Mouse (Mus musculus) limb, embryonic 13.5 days (tissue): ENCODE results near the gene Vdr. TPM values are rescaled to one million over a fixed set of nuclear protein-coding genes. Genes with fewer than 3 reads are reported as not detected.

Source experiments
- ATAC-seq: fragments of 200-750 bp; cut with Nextera tagmentation; 2 replicates; pipeline ENCODE4 v1.8.0; 2017; ENCODE audit warnings: low read depth, moderate number of reproducible peaks, moderate TSS enrichment; ENCODE audit not compliant: low FRiP score
- H3K27ac ChIP-seq: fragments of 300-500 bp; sonication (generic); 2 replicates; pipeline ENCODE4 v1.5.1; 2015; ENCODE audit warnings: inconsistent platforms, mild to moderate bottlenecking, moderate library complexity
- H3K27me3 ChIP-seq: fragments of 300-500 bp; sonication (generic); 2 replicates; pipeline ENCODE4 v1.6.1; 2015; ENCODE audit warnings: mild to moderate bottlenecking, inconsistent platforms
- H3K36me3 ChIP-seq: fragments of 300-500 bp; sonication (generic); 2 replicates; pipeline ENCODE4 v1.6.1; 2015; ENCODE audit warnings: inconsistent platforms, mild to moderate bottlenecking, moderate library complexity
- H3K4me1 ChIP-seq: fragments of 300-500 bp; sonication (generic); 2 replicates; pipeline ENCODE4 v1.6.1; 2015; ENCODE audit warnings: inconsistent platforms
- H3K4me2 ChIP-seq: fragments of 300-500 bp; sonication (generic); replicated peaks from 2 replicates; pipeline ENCODE4 v1.6.1; 2015; ENCODE audit warnings: inconsistent platforms, mild to moderate bottlenecking, moderate library complexity
- H3K4me3 ChIP-seq: fragments of 300-500 bp; sonication (generic); 2 replicates; pipeline ENCODE4 v1.5.1; 2015; ENCODE audit warnings: moderate library complexity, mild to moderate bottlenecking, inconsistent platforms
- H3K9ac ChIP-seq: fragments of 300-500 bp; sonication (generic); 2 replicates; pipeline ENCODE4 v1.6.1; 2015; ENCODE audit warnings: mild to moderate bottlenecking, inconsistent platforms
- H3K9me3 ChIP-seq: fragments of 300-500 bp; sonication (generic); 2 replicates; pipeline ENCODE4 v1.6.1; 2016; ENCODE audit warnings: inconsistent platforms
- WGBS: fragments of 180-500 bp; shearing (Covaris S2); methylation state at CpG from one replicate; pipeline ENCODE4 v1.1.7; 2015; 5-methylcytosine and 5-hydroxymethylcytosine counted together
- polyA plus RNA-seq: library from polyadenylated mRNA; unstranded; fragments of >200 nt; fragmentation: Nextera tagmentation; extraction: Ambion mirVana; gene quantifications from 2 replicates; pipeline ENCODE4 v1.2.1, GENCODE M21; 2015

The Vdr gene
- polyA plus RNA-seq, 1 experiment from 2014 or later = 1.0 TPM

DNA sequence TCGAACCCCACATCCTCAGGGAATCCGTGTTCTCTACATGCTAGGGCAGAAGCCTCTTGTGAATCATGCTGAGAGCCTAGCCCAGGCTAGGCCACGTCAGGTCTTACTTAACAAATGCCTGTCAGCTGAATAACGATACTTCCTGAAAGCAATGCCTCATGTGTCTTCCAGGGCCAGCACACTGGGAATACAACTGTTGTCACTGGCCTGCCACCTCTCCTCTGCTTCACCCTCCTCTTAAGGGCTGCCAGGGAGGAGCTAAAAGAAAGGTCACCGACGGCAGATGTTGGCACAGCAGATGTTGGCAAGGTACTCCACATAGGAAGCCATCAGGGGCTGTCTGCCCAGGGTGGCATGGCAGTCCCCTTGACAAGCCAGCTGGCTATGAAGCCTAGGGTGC is 86.4 kb downstream of the Vdr start:
- Histone ChIP-seq H3K36me3 (peaks cover 15% of the 10 kb centered on the region; the same call in 1 of the 2 replicates), H3K4me1 (peaks cover 84% of the 10 kb centered on the region), H3K4me2 (no peak overlapping the region), H3K27me3 (no peaks in the 10 kb centered on the region), H3K9ac (peak overlapping the region; percentile 25; the same call in 1 of the 2 replicates), H3K4me3 (no peak overlapping the region), H3K27ac (0 out of 2 replicates have a peak overlapping the region, but pooled peaks have one; percentile 15), H3K9me3 (no peaks in the 10 kb centered on the region)
- WGBS = 78% methylated on average over 6 of the region's 6 CpGs
- ATAC-seq = no peak

DNA sequence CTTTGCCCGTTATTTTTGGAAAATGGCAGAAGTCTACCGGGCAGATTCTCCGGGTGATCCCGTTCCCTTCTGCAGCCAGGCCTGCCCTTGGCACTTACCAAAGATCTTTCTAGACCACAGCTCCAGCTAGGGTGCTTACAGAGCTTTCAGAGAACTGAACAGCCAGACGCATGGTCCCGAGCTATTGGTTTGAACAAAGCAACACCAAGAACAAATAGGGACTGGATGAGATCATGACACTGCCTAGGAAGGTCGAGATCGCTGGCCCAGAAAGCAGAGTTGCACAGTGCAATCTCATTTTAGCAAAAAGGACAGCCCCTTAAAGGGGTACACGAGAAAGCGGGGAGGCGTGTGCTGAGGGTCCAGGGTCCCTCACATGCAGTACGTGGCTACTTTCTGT is 87.0 kb downstream of the Vdr start:
- Histone ChIP-seq H3K36me3 (peaks cover 15% of the 10 kb centered on the region; the same call in 1 of the 2 replicates), H3K27me3 (no peaks in the 10 kb centered on the region), H3K4me1 (peaks cover 78% of the 10 kb centered on the region), H3K9me3 (no peaks in the 10 kb centered on the region), H3K4me3 (no peak overlapping the region), H3K4me2 (no peak overlapping the region), H3K9ac (no peak overlapping the region), H3K27ac (no peak overlapping the region)
- no peak for ATAC-seq
- WGBS = 88% methylated on average over 12 of the region's 12 CpGs

DNA sequence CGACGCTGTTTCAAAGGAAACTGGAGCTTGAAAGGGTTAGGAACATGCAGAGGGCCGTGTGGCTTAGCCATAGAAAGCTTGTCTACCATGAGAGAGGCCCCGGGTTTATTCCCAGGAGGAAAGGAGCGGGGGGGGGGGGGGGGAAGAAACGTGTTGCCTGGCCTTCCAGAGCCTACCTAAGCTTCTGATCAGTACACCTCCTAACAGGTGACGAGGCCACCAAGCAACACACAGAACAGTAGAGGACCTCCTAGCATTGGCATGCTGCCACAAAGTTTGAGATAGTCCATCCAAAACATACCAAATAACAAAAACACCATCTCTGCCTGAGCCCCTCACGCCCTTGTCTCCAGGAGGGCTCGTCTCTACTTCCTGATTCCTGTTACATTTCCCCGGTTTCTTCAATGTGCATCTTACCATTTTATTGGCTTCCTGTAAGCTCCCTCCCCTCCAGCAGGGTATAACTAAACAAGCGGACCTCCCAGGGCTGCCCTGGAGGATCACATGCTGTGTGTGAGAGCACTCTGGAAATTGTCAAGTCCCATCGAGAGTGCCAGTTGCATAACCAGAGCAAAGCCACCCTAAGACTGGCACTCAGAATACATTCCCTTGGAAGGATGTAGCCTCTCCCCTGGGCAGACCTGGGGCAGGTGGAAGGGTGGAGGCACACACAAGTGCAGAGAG is 87.7 kb downstream of the Vdr start:
- H3K4me1 ChIP-seq = peaks cover 72% of the 10 kb centered on the region
- H3K36me3 ChIP-seq = peaks cover 15% of the 10 kb centered on the region; the same call in 1 of the 2 replicates
- 35% methylated on average over 12 of the region's 12 CpGs for WGBS
- H3K27me3 ChIP-seq = no peaks in the 10 kb centered on the region
- no peak overlapping the region for H3K4me2 ChIP-seq
- H3K27ac ChIP-seq = no peak overlapping the region
- H3K4me3 ChIP-seq = no peak overlapping the region
- ATAC-seq = no peak
- H3K9ac ChIP-seq = no peak overlapping the region
- no peaks in the 10 kb centered on the region for H3K9me3 ChIP-seq

DNA sequence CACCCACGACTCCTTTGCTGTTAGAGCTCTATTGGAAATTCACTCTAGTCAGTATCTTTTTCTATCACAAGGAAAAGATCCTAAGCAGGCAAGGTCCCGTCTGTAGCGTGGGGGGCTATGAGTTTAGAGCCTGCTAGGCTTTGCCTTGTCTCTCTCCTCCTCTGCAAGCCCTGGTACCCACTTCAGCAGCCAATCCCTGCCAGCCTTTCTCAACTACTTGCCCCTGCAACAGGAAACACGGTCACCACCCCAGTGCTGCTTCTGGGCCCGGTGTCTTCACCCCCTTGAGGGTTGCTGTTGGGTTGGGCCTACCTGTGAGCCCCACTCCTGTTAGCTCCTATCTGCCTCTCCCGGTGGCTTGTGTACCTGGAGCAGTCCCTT is 88.5 kb downstream of the Vdr start:
- ATAC-seq = no peak
- Histone ChIP-seq H3K4me2 (no peak overlapping the region), H3K27ac (peak overlapping the region; percentile 48; the same call in 1 of the 2 replicates), H3K9ac (no peak overlapping the region), H3K4me1 (peaks cover 66% of the 10 kb centered on the region), H3K4me3 (no peak overlapping the region), H3K36me3 (peaks cover 15% of the 10 kb centered on the region; the same call in 1 of the 2 replicates), H3K9me3 (no peaks in the 10 kb centered on the region), H3K27me3 (no peaks in the 10 kb centered on the region)
- WGBS = 53% methylated on average over 6 of the region's 6 CpGs

DNA sequence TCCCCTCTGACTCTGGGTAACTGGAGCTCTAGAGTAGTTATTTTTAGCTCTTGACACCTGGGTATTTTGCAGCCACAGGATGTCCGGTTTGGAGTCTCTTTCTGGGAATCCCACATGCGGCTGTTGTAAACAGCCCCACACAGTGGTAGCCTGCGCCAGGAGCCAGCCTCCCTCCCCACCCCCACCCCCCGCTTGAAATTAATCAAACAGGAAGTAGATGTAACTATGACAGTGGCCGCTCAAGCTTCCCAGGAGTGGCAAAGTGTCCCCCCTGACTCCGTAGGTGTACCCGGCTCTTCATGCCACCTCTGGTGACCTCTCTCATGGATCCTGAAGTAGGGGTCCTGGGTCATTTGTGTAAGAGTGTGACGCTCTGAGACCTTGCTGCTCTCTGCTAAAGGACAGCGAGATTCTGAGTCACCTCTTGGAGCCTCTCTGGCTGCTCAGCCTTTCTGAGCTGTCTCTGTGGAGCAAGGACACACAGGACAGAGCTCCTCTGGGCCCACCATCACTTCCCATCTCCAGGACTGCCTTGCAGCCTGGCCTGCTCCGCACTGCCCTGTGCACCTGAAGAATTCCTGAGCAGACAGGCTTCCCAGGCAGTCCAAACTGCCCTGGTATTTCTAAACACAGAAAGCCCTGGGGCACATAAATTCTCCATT is 89.0 kb downstream of the Vdr start:
- Histone ChIP-seq H3K9me3 (no peaks in the 10 kb centered on the region), H3K9ac (peak overlapping the region; percentile 25; the same call in 1 of the 2 replicates), H3K27ac (peak overlapping the region; percentile 48; the same call in 1 of the 2 replicates), H3K27me3 (no peaks in the 10 kb centered on the region), H3K4me1 (peaks cover 61% of the 10 kb centered on the region), H3K36me3 (peaks cover 10% of the 10 kb centered on the region; the same call in 1 of the 2 replicates), H3K4me3 (no peak overlapping the region), H3K4me2 (no peak overlapping the region)
- ATAC-seq = no peak
- WGBS = 28% methylated on average over 10 of the region's 10 CpGs

DNA sequence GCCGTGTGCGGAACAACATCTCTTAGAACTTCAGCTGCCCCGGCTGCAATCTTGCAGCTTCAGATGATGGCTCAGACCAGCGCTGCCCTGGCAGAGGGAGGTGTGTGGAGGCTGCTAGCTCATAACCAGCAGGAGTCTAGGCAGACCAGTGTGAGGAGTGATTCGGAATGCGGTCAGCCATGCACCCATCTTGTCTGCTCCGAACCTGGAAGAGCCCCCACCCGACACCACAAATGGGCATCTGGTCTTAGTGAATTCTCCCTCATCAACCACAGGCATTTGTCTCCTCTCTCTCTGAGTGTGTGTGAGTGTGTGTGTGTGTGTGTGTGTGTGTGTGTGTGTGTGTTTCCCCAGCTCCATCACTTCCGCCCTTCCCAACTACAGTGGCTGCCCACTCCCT is 90.5 kb downstream of the Vdr start:
- WGBS = 78% methylated on average over 9 of the region's 9 CpGs
- H3K9ac ChIP-seq = no peak overlapping the region
- no peak for ATAC-seq
- H3K27me3 ChIP-seq = no peaks in the 10 kb centered on the region
- peaks cover 7% of the 10 kb centered on the region; the same call in 1 of the 2 replicates for H3K36me3 ChIP-seq
- H3K4me1 ChIP-seq = peaks cover 48% of the 10 kb centered on the region
- H3K9me3 ChIP-seq = no peaks in the 10 kb centered on the region
- no peak overlapping the region for H3K4me3 ChIP-seq
- no peak overlapping the region for H3K27ac ChIP-seq
- no peak overlapping the region for H3K4me2 ChIP-seq

DNA sequence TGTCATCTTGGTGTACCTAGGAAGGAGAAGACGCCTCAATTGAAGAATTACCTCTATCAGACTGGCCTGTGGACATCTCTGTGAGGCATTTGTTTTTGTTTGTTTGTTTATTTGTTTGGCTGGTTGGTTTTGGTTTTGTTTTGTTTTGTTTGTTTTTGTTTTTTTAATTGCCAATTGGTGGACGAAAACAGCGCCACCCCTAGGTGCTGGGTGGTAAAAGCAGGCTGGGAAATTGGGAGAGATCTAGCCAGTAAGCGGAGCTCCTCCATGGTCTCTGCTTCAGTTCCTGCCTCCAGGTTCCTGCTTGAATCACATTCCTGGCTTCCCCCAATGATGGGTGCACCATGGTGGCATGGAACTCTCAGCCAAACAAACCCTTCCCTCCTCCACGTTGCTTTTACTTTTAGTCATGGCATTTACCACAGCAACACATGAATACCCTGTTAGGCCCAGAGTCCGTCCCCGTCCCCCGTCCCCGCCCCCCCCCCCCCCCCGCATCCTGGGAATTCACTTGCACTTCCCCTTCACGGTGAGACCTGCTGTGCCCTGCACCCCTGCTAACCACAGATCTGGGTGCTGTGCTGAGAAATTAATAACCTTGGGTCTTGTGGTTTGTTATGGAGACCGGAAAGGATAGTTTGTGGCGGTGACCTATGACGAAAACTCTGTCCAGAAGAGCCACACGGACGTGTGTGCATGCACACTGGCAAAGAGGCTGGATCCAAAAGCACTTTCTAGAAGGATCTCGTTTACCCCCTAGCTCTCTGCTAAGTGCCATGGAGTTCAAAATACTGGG is 94.0 kb downstream of the Vdr start:
- 95% methylated on average over 15 of the region's 17 CpGs for WGBS
- Histone ChIP-seq H3K4me1 (peaks cover 42% of the 10 kb centered on the region), H3K9me3 (no peaks in the 10 kb centered on the region), H3K27ac (no peak overlapping the region), H3K4me2 (no peak overlapping the region), H3K27me3 (no peaks in the 10 kb centered on the region), H3K9ac (no peak overlapping the region), H3K4me3 (no peak overlapping the region), H3K36me3 (0 out of 2 replicates have a peak, but pooled peaks cover 1% of the 10 kb centered on the region)
- no peak for ATAC-seq

DNA sequence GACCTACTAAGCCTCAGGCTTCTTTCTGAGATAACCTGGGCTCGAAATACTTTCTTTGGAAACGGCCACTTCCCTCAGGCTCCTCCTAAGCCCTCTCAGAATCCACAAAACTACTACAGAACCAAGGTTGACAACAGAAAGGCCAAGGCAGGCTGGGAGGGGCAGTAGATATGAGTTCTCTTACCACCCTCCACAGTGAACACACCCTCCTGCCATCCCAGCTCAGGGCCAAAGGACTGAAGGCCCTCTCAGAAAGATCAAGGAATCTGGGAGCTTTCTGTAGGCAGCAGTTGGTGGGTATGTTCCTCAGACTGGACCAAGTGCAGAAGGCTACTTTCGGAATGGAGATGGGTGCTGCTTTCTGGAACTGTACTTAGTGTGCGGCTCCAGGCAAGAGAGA is 95.2 kb downstream of the Vdr start:
- no peak overlapping the region for H3K9ac ChIP-seq
- H3K4me1 ChIP-seq = peaks cover 31% of the 10 kb centered on the region
- H3K4me3 ChIP-seq = no peak overlapping the region
- peaks cover 13% of the 10 kb centered on the region for H3K36me3 ChIP-seq
- H3K27me3 ChIP-seq = no peaks in the 10 kb centered on the region
- H3K27ac ChIP-seq = no peak overlapping the region
- ATAC-seq = no peak
- H3K4me2 ChIP-seq = no peak overlapping the region
- WGBS = 89% methylated on average over 4 of the region's 4 CpGs
- no peaks in the 10 kb centered on the region for H3K9me3 ChIP-seq

DNA sequence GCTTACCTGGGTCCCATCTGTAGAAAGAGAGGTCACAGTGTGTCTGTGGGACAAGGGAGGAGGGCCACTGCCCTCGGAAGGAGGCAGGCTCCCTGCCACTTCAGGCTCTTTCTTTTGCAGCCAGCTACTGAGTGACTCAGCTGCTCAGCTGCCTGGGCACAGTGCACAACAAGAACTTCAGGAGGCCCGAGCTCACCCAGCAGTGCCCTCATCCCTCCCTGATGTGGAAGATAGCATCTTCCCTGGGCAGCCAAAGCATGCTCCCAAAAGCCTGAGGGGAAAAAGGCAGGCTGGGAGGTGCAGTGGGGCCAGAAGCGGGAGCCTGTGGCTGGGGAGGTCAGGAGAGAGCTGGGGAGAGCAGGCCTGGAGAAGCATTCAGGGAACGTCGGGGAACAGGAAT is 95.7 kb downstream of the Vdr start:
- Histone ChIP-seq H3K4me2 (no peak overlapping the region), H3K9ac (peak overlapping the region; percentile 5; the same call in 1 of the 2 replicates), H3K27me3 (no peaks in the 10 kb centered on the region), H3K4me3 (no peak overlapping the region), H3K4me1 (peaks cover 31% of the 10 kb centered on the region), H3K36me3 (peaks cover 18% of the 10 kb centered on the region), H3K27ac (no peak overlapping the region; the same call in 1 of the 2 replicates), H3K9me3 (no peaks in the 10 kb centered on the region)
- WGBS = 58% methylated on average over 5 of the region's 5 CpGs
- ATAC-seq = no peak; the same call in 1 of the 2 replicates

DNA sequence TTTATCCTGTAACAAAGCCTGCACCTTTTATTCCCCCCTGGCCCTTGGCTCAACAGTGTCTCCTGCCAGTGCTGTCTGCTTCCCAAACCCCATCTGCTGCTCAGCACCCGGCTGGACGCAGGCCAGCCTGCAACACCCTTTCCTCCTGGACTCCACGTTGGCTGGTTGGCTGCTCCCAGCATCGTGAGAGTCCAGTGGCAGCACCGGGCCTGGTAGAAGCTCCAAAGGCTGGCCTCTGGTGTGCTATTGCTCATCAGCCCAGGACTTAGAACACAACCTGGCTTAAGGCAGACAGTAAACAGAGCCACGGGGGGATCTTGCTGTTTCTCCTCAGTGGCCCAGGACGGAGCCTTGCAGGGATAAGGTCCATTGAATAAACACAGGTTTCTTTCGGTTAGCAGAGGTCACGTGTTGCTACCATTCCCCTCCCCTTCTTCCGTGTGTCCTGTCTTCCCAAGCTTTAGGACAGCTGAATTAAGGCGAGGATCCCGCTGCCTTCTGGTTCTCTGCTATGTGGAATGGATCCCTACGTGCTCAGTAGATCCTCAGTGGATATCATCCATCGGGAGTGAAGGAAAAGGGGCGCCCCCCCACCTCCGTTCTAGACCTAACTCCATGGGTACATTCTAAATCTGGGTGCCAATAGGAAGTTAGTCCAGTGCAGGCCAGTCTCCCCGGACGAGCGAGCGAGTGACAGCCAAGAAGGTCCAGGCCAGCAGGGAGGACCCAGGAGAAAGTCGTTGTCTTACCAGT is 96.8 kb downstream of the Vdr start:
- peak overlapping the region; percentile 48 for H3K9ac ChIP-seq
- peaks cover 29% of the 10 kb centered on the region for H3K36me3 ChIP-seq
- no peaks in the 10 kb centered on the region for H3K9me3 ChIP-seq
- peaks cover 31% of the 10 kb centered on the region for H3K4me1 ChIP-seq
- ATAC-seq = no peak
- H3K4me3 ChIP-seq = no peak overlapping the region
- WGBS = 63% methylated on average over 21 of the region's 21 CpGs
- H3K27me3 ChIP-seq = no peaks in the 10 kb centered on the region
- H3K27ac ChIP-seq = peak overlapping the region; percentile 3; the same call in 1 of the 2 replicates
- H3K4me2 ChIP-seq = no peak overlapping the region

DNA sequence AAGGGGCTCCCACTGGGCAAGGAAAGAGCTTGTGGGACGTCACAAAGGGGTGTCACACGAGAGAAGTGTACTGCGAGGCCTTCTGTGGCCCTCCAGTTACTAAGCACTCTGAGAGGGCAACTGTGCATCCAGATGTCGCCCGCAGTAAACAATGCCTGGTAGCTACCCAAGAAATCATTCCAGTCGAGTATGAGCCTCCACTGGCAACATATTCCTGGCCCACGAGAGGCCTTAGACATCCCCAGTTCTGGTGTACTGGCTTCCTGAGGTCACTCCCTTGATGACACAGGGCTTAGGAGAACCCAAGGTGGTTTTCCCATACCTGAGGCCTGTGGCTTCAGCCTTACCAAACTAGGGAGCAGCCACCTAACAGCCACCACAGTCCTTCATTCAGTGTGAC is 97.6 kb downstream of the Vdr start:
- 66% methylated on average over 7 of the region's 7 CpGs for WGBS
- peak overlapping the region; percentile 48; the same call in 1 of the 2 replicates for H3K9ac ChIP-seq
- peak overlapping the region; percentile 3; the same call in 1 of the 2 replicates for H3K27ac ChIP-seq
- no peak overlapping the region for H3K4me3 ChIP-seq
- ATAC-seq = no peak
- no peaks in the 10 kb centered on the region for H3K27me3 ChIP-seq
- peaks cover 31% of the 10 kb centered on the region for H3K4me1 ChIP-seq
- H3K4me2 ChIP-seq = no peak overlapping the region
- peaks cover 36% of the 10 kb centered on the region for H3K36me3 ChIP-seq
- no peaks in the 10 kb centered on the region for H3K9me3 ChIP-seq
